Mouse (Mus musculus): Measurements from ENCODE around the gene Uaca. TPM values are rescaled to one million over a fixed set of nuclear protein-coding genes. Genes with fewer than 3 reads are reported as not detected.

Gene Uaca
- polyA plus RNA-seq, 1 experiment, result 2.3 TPM

GRCm38 (mm10) chr9:60797126-60797525 is 2.8 kb downstream of the Uaca start:
- TF ChIP-seq POLR2A (IDR thresholded peaks at IDR 0.05; ENCODE audit: control insufficient read depth, extremely low read depth, insufficient read depth, low read length, poor library complexity), result no peak
- no peak for TF ChIP-seq CTCF (IDR thresholded peaks at IDR 0.05; ENCODE audit: borderline replicate concordance, control insufficient read depth, extremely low read depth, insufficient read depth, low read length, poor library complexity)
- Histone ChIP-seq H3K36me3 (ENCODE audit: control insufficient read depth, insufficient read depth, low read length) (no peaks in the 10 kb centered on the region), H3K4me1 (replicated peaks; ENCODE audit: control insufficient read depth, insufficient read depth, low read length) (peaks cover 12% of the 10 kb centered on the region), H3K27ac (ENCODE audit: control insufficient read depth, insufficient read depth, low read length) (no peak overlapping the region), H3K27me3 (ENCODE audit: control insufficient read depth, insufficient read depth, low read length) (no peaks in the 10 kb centered on the region), H3K4me3 (ENCODE audit: control insufficient read depth, insufficient read depth, low read length) (no peak overlapping the region)
- DNase-seq, result no peak
- WGBS, result 95% methylated on average over 6 of the region's 6 CpGs

GRCm38 (mm10) chr9:60799061-60799460 is 4.7 kb downstream of the Uaca start:
- H3K27me3 ChIP-seq (ENCODE audit: control insufficient read depth, insufficient read depth, low read length), result no peaks in the 10 kb centered on the region
- no peaks in the 10 kb centered on the region for H3K36me3 ChIP-seq (ENCODE audit: control insufficient read depth, insufficient read depth, low read length)
- peaks cover 12% of the 10 kb centered on the region for H3K4me1 ChIP-seq (replicated peaks; ENCODE audit: control insufficient read depth, insufficient read depth, low read length)
- TF ChIP-seq CTCF (IDR thresholded peaks at IDR 0.05; ENCODE audit: borderline replicate concordance, control insufficient read depth, extremely low read depth, insufficient read depth, low read length, poor library complexity), result no peak
- no peak for TF ChIP-seq POLR2A (IDR thresholded peaks at IDR 0.05; ENCODE audit: control insufficient read depth, extremely low read depth, insufficient read depth, low read length, poor library complexity)
- 98% methylated on average over 10 of the region's 10 CpGs for WGBS
- H3K27ac ChIP-seq (ENCODE audit: control insufficient read depth, insufficient read depth, low read length), result no peak overlapping the region
- DNase-seq, result no peak
- H3K4me3 ChIP-seq (ENCODE audit: control insufficient read depth, insufficient read depth, low read length), result no peak overlapping the region

- Histone ChIP-seq H3K4me1 (replicated peaks; ENCODE audit: control insufficient read depth, insufficient read depth, low read length) (0 out of 2 replicates have a peak, but pooled peaks cover 3% of the 10 kb centered on the region), H3K4me3 (ENCODE audit: control insufficient read depth, insufficient read depth, low read length) (no peak overlapping the region), H3K27ac (ENCODE audit: control insufficient read depth, insufficient read depth, low read length) (no peak overlapping the region), H3K27me3 (ENCODE audit: control insufficient read depth, insufficient read depth, low read length) (no peaks in the 10 kb centered on the region), H3K36me3 (ENCODE audit: control insufficient read depth, insufficient read depth, low read length) (no peaks in the 10 kb centered on the region)
- TF ChIP-seq CTCF (IDR thresholded peaks at IDR 0.05; ENCODE audit: borderline replicate concordance, control insufficient read depth, extremely low read depth, insufficient read depth, low read length, poor library complexity), result no peak
- TF ChIP-seq POLR2A (IDR thresholded peaks at IDR 0.05; ENCODE audit: control insufficient read depth, extremely low read depth, insufficient read depth, low read length, poor library complexity), result no peak
- DNase-seq, result no peak
- 96% methylated on average over 8 of the region's 8 CpGs for WGBS
Observed at GRCm38 (mm10) chr9:60800663-60801382, 6.5 kb downstream of the Uaca start.

DNA sequence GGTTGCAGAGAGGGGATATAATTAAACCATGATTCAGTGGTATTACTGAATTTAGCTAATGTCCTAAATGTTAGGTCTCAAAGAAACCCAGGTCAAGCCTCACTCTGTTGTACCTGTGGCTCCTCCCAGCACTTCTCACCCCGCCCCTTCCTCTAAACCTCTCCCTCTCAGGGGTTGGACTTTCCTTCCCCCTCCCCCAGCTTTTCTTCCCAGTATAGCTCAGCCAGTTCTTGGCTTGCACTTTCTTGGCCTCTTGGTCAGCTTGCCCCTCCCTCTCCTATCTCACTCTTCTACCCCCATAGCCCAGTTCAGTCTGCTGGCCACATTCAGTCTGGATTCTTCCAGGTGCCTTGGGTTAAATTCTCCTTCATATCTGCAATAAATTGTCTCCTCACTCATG is 7.4 kb downstream of the Uaca start:
- Histone ChIP-seq H3K4me1 (replicated peaks; ENCODE audit: control insufficient read depth, insufficient read depth, low read length) (0 out of 2 replicates have a peak, but pooled peaks cover 3% of the 10 kb centered on the region), H3K4me3 (ENCODE audit: control insufficient read depth, insufficient read depth, low read length) (no peak overlapping the region), H3K27ac (ENCODE audit: control insufficient read depth, insufficient read depth, low read length) (no peak overlapping the region), H3K27me3 (ENCODE audit: control insufficient read depth, insufficient read depth, low read length) (no peaks in the 10 kb centered on the region), H3K36me3 (ENCODE audit: control insufficient read depth, insufficient read depth, low read length) (no peaks in the 10 kb centered on the region)
- TF ChIP-seq CTCF (IDR thresholded peaks at IDR 0.05; ENCODE audit: borderline replicate concordance, control insufficient read depth, extremely low read depth, insufficient read depth, low read length, poor library complexity) (no peak), POLR2A (IDR thresholded peaks at IDR 0.05; ENCODE audit: control insufficient read depth, extremely low read depth, insufficient read depth, low read length, poor library complexity) (no peak)
- 100% methylated on average over 1 of the region's 1 CpGs for WGBS
- no peak for DNase-seq

GRCm38 (mm10) chr9:60802341-60802740 is 8.0 kb downstream of the Uaca start:
- Histone ChIP-seq H3K27me3 (ENCODE audit: control insufficient read depth, insufficient read depth, low read length) (no peaks in the 10 kb centered on the region), H3K4me3 (ENCODE audit: control insufficient read depth, insufficient read depth, low read length) (no peak overlapping the region), H3K27ac (ENCODE audit: control insufficient read depth, insufficient read depth, low read length) (no peak overlapping the region), H3K36me3 (ENCODE audit: control insufficient read depth, insufficient read depth, low read length) (no peaks in the 10 kb centered on the region), H3K4me1 (replicated peaks; ENCODE audit: control insufficient read depth, insufficient read depth, low read length) (0 out of 2 replicates have a peak, but pooled peaks cover 3% of the 10 kb centered on the region)
- no peak for TF ChIP-seq POLR2A (IDR thresholded peaks at IDR 0.05; ENCODE audit: control insufficient read depth, extremely low read depth, insufficient read depth, low read length, poor library complexity)
- 97% methylated on average over 5 of the region's 5 CpGs for WGBS
- DNase-seq, result no peak

- DNase-seq, result no peak
- 95% methylated on average over 2 of the region's 2 CpGs for WGBS
- TF ChIP-seq POLR2A (IDR thresholded peaks at IDR 0.05; ENCODE audit: control insufficient read depth, extremely low read depth, insufficient read depth, low read length, poor library complexity) (no peak), CTCF (IDR thresholded peaks at IDR 0.05; ENCODE audit: borderline replicate concordance, control insufficient read depth, extremely low read depth, insufficient read depth, low read length, poor library complexity) (no peak)
- Histone ChIP-seq H3K27ac (ENCODE audit: control insufficient read depth, insufficient read depth, low read length) (no peak overlapping the region), H3K27me3 (ENCODE audit: control insufficient read depth, insufficient read depth, low read length) (no peaks in the 10 kb centered on the region), H3K36me3 (ENCODE audit: control insufficient read depth, insufficient read depth, low read length) (no peaks in the 10 kb centered on the region), H3K4me3 (ENCODE audit: control insufficient read depth, insufficient read depth, low read length) (no peak overlapping the region), H3K4me1 (replicated peaks; ENCODE audit: control insufficient read depth, insufficient read depth, low read length) (peaks cover 11% of the 10 kb centered on the region)
Observed at GRCm38 (mm10) chr9:60806021-60806420, 11.7 kb downstream of the Uaca start.

All from thymus, adult 2 months (tissue).